Mouse (Mus musculus): ENCODE measurements at regions not wholly inside any gene's neighbourhood (a gene's known extent, or its start where the extent isn't known, plus 50 kb on each side); places are given as distances from the start of the nearest gene placed in this dataset.
"Not testable (repeated sequence)": the region's sequence is repeated elsewhere in the genome, so short reads cannot be mapped to it uniquely, and the experiment has no call there.

DNA sequence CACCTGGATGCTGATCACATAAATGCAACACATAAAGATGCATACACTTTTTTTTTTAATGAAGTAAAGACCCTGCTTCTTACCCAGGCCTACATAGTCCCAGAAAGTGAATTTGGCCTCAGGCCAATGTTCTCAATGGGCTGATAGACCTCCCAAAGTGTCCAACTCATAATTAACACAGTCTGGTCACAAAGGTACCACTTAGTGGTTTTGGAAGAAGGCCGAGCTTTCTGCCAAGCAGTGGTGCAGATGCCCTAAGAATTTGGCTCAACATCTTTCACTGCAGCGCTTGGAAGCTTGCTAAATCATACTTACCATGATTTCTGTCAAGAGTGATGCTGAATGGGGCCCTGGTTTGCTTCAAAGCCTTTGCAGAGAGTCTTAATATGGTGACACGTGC lies 706.4 kb upstream of the Rag2 start:
- no peak for ATAC-seq (replicated peaks in 1 of 2; ENCODE audit: insufficient read depth in 1 of 2, low FRiP score in 2 of 2, low TSS enrichment in 1 of 2, low read depth in 1 of 2, poor library complexity in 2 of 2, severe bottlenecking in 2 of 2)

DNA sequence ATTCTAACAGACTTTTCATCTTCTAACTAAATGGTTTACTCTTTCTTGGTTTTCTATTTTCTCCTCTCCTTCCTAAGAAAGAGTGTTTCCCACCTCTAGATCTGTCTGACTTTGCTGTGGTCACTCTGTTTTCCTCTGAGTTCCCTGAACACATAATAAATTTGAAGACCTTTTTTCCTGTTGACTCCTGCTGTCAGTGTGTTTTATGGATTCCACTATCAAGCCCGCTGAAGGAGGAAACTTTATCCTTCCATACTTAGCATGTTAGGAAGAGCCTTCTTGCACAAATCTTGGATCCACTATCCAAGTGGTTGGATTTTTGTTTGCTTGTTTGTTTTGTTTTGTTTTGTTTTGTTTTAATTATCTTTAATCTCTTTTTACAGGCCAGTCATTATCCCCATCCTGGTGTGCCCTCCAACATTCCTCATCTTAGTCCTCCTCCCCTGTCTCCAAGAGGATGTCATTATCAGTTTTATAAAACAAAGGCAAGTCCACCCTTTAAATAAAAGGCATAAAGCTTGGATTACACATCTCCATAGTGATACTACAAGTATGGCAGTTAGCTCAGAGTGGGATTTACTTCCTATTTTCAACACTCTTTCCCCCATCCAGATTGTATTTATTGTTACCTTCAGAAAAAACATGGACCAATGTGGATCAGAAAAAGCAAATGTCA lies 704.8 kb upstream of the Rag2 start:
- no peak for ATAC-seq (replicated peaks in 1 of 2; ENCODE audit: insufficient read depth in 1 of 2, low FRiP score in 2 of 2, low TSS enrichment in 1 of 2, low read depth in 1 of 2, poor library complexity in 2 of 2, severe bottlenecking in 2 of 2)

DNA sequence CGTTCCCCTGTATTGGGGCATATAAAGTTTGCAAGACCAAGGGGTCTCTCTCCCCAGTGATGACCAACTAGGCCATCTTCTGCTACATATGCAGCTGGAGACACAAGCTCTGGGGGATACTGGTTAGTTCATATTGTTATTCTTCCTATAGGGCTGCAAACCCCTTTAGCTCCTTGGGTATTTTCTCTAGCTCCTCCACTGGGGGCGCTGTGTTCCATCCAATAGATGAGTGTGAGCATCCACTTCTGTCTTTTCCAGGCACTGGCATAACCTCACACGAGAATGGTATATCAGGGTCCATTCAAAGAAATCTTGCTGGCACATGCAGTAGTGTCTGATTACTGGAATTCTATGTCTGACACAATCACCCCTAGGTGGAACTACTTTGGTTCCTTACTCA lies 675.9 kb upstream of the Rag2 start:
- not testable (repeated sequence) for ATAC-seq (replicated peaks in 1 of 2; ENCODE audit: insufficient read depth in 1 of 2, low FRiP score in 2 of 2, low TSS enrichment in 1 of 2, low read depth in 1 of 2, poor library complexity in 2 of 2, severe bottlenecking in 2 of 2)

DNA sequence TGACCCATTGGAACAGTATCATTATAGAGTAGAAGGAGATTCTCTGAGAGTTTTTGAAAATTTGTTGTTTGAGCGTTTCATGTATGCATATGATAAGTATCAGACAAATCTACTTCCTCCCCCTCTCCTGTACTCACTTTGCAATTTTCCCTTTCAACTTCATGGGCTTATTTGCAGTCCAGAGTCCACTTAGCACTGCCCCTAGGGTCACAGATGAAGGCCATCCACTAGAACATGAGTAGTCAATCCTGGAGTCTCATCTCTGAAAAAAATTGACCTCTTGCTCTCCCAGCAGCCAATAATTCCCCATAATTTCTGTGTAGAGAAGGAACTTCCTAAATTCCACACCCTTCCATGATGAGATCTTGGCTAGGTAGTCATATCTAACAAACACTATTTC lies 665.1 kb upstream of the Rag2 start:
- no peak for ATAC-seq (replicated peaks in 1 of 2; ENCODE audit: insufficient read depth in 1 of 2, low FRiP score in 2 of 2, low TSS enrichment in 1 of 2, low read depth in 1 of 2, poor library complexity in 2 of 2, severe bottlenecking in 2 of 2)

DNA sequence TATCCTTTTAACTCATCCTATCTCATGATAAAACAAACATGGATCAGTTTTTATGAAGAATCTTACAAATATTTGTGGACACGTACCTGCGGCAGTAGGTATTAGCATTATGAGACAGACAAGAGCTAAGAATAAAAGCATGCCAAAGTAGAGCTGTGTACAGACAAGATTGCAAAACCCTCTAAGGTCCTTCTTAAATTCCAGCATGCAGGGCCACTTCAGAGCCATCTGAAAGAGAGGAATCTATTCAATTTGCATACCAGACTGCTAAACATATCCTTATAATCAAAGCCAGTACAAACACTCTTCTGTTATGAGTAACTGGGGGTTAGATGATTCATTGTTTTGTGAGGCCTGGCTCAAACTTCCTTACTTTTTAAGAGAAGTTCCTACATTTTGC lies 659.9 kb upstream of the Rag2 start:
- no peak for ATAC-seq (replicated peaks in 1 of 2; ENCODE audit: insufficient read depth in 1 of 2, low FRiP score in 2 of 2, low TSS enrichment in 1 of 2, low read depth in 1 of 2, poor library complexity in 2 of 2, severe bottlenecking in 2 of 2)

DNA sequence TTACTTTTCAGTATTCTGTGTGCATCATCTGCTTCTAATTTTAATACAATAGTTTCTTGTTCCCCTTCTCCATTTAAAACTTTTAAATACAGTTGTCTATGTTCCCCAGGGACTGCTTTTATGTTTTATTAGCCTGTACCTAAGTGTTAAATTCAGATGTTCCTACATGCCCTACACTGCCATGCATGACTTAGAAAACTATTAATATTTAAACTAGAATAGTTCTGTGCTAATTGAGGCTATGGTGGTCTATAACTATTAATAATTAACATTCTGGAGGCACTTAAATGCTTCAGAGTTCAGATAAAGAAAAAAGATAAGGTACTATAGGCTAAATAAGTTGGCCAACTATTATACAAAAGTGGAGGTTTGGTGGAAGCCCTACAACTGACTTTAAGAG lies 647.3 kb upstream of the Rag2 start:
- ATAC-seq (replicated peaks in 1 of 2; ENCODE audit: insufficient read depth in 1 of 2, low FRiP score in 2 of 2, low TSS enrichment in 1 of 2, low read depth in 1 of 2, poor library complexity in 2 of 2, severe bottlenecking in 2 of 2): no peak

DNA sequence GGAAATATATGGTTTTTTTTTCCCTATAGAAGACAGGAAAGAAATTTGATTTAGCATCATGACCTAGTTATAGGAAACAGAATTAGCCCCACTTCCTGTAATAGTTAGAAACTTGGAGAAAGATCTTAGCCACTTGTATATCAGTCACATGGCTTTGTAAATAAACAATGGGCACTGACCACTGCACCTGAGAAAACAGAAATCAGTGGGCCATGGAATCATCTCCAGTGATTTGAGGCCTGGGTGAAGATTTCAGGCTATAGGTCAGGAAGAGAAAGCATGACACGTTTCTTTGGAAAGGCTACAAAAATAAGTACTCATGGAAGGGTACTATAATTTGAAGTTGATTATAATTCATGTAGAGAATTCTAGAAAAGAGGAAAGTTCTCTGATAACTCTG lies 642.2 kb upstream of the Rag2 start:
- no peak for ATAC-seq (replicated peaks in 1 of 2; ENCODE audit: insufficient read depth in 1 of 2, low FRiP score in 2 of 2, low TSS enrichment in 1 of 2, low read depth in 1 of 2, poor library complexity in 2 of 2, severe bottlenecking in 2 of 2)

DNA sequence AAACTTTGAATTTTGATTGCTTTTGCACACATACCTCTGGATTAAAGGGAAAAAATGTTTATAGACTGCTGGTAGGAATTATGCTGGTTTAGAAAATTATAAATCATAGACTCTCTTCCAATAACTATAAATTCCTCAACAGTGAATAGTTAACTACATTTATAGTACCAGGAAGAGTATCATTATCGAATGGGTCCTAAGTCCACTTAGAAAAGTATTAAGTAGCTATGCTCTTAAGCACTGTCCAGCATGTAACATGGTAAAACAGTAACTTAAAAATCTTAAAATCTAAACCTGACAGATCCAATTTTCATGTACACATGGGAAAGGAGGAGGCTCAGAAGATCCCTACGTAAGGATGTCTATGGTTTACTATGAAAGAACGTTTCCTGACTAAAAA lies 609.2 kb upstream of the Rag2 start:
- ATAC-seq (replicated peaks in 1 of 2; ENCODE audit: insufficient read depth in 1 of 2, low FRiP score in 2 of 2, low TSS enrichment in 1 of 2, low read depth in 1 of 2, poor library complexity in 2 of 2, severe bottlenecking in 2 of 2): no peak

DNA sequence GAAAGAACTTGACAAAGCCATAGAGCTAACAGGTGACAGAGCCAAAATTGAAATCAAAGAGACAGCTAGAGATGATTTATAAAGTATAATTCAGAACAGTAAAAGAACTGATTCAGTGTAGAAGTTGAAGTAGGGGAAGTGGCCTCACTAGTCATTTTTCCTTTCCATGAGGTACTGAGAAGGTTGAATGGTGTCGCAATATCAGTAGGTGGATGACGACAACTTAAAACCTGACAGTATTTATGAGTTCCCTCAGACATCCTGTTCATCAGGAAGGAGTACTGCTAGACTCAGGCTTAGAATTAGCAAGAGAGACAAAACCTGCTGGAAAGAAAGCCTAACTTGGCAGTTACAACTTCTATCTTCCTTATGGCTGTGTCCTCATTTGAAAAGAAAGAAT lies 605.1 kb upstream of the Rag2 start:
- ATAC-seq (replicated peaks in 1 of 2; ENCODE audit: insufficient read depth in 1 of 2, low FRiP score in 2 of 2, low TSS enrichment in 1 of 2, low read depth in 1 of 2, poor library complexity in 2 of 2, severe bottlenecking in 2 of 2): no peak

DNA sequence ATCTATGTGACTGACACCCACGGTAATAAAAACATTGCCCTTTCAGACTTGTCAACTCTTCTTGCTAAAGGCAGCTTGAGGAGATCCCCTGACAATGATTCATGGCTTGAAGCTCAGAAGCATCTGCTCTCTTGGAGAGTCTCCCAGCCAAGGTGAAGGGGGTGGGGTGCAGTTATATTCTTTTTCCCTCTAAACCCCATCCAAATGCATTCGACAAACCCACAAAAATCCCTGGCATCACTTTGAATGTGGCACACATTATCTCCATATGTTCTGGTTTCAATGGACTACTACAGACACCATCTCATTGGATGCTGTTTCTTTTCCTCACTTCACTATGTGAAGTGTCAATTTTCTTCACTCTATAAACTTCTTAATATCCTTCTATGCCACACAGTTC lies 603.0 kb upstream of the Rag2 start:
- ATAC-seq (replicated peaks in 1 of 2; ENCODE audit: insufficient read depth in 1 of 2, low FRiP score in 2 of 2, low TSS enrichment in 1 of 2, low read depth in 1 of 2, poor library complexity in 2 of 2, severe bottlenecking in 2 of 2): no peak

DNA sequence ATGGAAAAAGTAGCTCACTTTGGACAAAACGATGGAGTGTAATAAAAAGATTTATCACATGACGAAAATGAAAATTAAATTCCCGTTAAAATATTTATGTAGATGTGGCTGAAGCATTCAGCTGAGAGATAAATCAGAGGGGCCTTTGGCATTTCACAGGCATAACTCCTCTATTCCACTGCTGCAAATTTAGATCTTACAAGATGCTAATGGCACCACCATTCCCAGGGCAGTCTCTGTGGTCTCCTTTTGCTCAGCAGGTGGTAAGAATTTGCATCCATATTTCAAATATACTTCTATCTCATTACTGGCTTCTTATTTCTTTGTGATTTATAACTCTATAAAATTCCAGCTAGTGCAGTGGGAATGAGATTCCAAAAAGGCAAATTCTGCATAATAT lies 581.5 kb upstream of the Rag2 start:
- ATAC-seq (replicated peaks in 1 of 2; ENCODE audit: insufficient read depth in 1 of 2, low FRiP score in 2 of 2, low TSS enrichment in 1 of 2, low read depth in 1 of 2, poor library complexity in 2 of 2, severe bottlenecking in 2 of 2): no peak

DNA sequence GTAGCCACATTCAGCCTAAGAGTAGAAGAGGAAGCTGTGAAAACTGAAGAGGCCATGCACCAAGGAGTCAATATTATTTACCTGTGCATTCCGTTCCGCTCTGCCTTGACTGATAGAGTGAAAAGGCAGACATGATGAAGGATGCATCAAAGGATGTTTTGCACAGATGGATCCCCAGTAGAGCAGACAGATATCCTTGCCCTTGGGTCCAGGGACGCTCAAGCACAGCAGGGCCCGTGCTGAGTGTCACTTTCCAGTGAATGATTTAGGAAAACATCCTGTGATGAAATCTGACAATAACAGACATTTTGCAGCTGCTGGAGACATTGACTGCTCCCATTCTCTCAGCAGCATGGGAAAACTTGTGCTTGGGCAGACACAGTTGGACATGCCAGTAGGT lies 561.6 kb upstream of the Rag2 start:
- no peak for ATAC-seq (replicated peaks in 1 of 2; ENCODE audit: insufficient read depth in 1 of 2, low FRiP score in 2 of 2, low TSS enrichment in 1 of 2, low read depth in 1 of 2, poor library complexity in 2 of 2, severe bottlenecking in 2 of 2)

DNA sequence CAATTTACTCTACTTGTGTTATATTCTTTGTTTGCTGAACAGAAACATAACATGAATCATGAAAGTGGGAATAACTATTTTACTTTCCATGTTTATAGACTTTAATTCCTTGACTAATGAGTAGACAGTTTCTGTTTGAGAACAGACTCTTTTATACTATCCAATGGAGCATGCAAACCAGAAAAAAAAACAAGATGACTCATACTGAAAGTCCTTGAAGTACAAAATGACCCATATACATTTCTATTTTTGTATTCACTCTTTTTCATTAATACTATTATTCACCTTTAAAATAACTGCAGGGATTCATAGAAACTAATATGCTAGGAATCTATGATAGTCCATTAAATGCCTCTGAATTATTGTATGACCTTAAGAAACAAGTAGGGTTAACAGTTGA lies 549.5 kb upstream of the Rag2 start:
- ATAC-seq (replicated peaks in 1 of 2; ENCODE audit: insufficient read depth in 1 of 2, low FRiP score in 2 of 2, low TSS enrichment in 1 of 2, low read depth in 1 of 2, poor library complexity in 2 of 2, severe bottlenecking in 2 of 2): no peak

DNA sequence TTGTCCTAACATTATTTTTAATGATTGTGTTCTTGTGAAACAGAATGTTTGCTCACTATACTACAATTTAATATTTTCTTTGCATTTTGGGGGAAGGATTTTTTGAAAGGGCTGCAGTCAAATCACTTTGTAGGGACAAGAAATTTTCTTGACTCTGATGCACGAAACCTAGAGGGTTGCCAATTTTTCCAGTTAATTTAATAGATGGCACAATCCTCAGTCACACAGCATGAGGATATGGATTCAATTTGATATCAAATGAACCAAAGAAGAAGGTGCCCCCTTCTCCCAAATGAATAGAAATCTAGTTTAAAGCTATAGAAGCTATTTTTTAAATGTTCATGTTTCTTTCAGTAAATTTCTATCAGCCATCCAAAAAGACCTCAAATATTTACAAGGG lies 544.3 kb upstream of the Rag2 start:
- no peak for ATAC-seq (replicated peaks in 1 of 2; ENCODE audit: insufficient read depth in 1 of 2, low FRiP score in 2 of 2, low TSS enrichment in 1 of 2, low read depth in 1 of 2, poor library complexity in 2 of 2, severe bottlenecking in 2 of 2)

DNA sequence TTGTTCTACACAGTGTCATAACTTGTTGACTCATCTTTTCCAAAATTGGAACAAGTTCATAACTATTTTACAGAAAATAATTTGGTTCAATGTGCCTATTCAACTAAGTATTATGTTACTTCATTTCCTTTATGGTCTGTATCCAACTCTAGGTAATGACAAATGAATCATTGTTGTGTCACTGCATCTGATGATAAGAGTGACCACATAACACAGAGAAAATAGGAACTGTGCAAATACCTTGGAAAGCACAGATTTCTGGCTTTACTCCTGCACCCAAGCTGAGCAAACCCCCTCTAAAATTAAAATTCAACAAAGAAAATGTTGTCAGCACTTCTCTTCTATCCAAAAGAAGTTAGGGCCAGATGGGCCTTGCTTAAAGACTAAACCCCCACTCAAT lies 540.7 kb upstream of the Rag2 start:
- no peak for ATAC-seq (replicated peaks in 1 of 2; ENCODE audit: insufficient read depth in 1 of 2, low FRiP score in 2 of 2, low TSS enrichment in 1 of 2, low read depth in 1 of 2, poor library complexity in 2 of 2, severe bottlenecking in 2 of 2)

DNA sequence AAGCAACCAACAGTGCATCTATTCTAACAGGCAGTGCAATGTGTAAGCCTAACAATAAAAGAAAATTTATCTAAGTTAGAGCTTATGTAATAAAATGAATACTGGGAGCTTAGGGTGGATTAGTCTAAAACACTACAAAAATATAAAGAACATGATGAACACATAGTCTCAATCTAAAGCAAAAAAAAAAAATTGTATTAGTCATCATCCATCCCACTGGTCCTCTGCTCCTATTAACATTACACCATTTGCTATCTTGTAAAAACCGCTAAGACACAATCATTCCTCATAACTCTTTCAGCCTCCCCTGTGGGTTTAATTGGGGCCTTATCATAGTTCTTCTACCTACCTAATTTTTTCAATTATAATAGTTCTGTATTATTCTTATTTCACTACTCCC lies 539.9 kb upstream of the Rag2 start:
- ATAC-seq (replicated peaks in 1 of 2; ENCODE audit: insufficient read depth in 1 of 2, low FRiP score in 2 of 2, low TSS enrichment in 1 of 2, low read depth in 1 of 2, poor library complexity in 2 of 2, severe bottlenecking in 2 of 2): no peak

DNA sequence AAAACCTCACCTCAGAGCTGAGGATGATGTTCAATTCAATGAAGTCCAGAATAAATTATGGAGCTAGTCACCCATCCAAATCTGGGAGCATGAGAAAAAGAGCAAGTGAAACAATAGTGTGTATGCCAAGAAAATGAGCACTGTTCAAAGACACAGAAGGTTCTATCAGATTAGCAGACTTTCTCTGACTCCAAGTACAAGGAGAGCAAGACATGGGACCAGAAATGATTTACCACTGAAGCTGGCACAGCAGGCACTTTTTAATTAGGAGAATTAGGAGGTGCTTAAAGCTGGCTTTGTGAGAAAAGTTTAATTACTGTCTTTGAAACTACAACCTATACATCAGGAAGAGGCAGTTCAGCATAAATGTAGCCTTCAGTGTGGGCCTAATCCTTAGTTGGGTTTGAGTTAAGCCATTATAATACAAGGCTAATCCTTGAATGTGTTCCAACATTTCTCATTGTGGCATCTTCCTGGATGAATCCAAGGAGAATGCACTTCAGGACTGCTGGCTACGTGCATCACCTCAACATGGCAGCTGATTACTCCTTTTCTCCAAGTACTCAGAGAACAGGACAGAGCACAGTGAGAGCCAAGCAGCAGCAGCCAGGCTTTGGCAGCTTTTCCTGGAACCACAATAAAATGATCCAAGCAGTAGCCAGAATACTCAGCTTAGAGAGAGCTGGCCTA lies 517.2 kb upstream of the Rag2 start:
- no peak for ATAC-seq (replicated peaks in 1 of 2; ENCODE audit: insufficient read depth in 1 of 2, low FRiP score in 2 of 2, low TSS enrichment in 1 of 2, low read depth in 1 of 2, poor library complexity in 2 of 2, severe bottlenecking in 2 of 2)

DNA sequence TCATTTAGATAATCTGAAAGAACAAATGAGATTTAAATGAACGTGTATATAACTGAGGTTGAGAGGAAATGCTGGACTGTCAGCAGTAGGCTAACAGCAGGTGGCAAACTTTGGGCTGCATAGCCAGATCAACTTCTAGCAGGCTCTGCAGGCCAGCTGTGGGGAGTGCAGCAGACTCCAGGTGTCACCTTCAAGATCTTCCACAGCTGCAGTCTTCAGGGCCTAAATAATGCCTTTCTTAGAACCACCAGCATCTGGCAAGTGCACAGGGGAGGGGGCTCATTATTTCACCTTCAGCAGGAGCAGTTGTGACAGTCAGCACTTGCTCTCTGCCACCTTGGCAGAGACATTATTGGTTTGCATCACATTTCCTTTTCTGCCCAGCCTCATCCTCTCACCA lies 487.7 kb upstream of the Rag2 start:
- ATAC-seq (replicated peaks in 1 of 2; ENCODE audit: insufficient read depth in 1 of 2, low FRiP score in 2 of 2, low TSS enrichment in 1 of 2, low read depth in 1 of 2, poor library complexity in 2 of 2, severe bottlenecking in 2 of 2): no peak

DNA sequence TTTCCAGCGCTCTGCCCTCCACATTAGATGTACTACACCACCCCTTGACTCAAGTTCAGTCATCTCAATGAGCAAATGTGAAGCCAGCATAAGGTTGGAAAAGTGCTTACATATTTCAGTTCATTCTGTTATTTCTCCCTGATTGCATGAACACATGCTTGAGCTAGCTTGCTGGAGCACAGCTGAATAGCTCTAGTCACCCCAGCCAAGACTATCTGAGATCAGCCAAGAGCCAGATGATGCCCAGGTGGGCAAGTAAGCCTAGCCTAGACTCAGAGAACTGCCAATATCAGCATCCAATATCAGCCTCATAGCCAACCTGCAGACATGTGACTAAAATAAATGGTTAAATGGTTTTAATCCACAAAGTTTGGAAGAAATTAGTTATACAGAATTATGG lies 484.6 kb upstream of the Rag2 start:
- ATAC-seq (replicated peaks in 1 of 2; ENCODE audit: insufficient read depth in 1 of 2, low FRiP score in 2 of 2, low TSS enrichment in 1 of 2, low read depth in 1 of 2, poor library complexity in 2 of 2, severe bottlenecking in 2 of 2): no peak
